Mouse (Mus musculus): Measurements from ENCODE around the gene Pcdh9. TPM values are rescaled to one million over a fixed set of nuclear protein-coding genes. Genes with fewer than 3 reads are reported as not detected.

Pcdh9 gene
- polyA plus RNA-seq, 1 experiment: 0.30 TPM

GRCm38 (mm10) chr14:93463360-93463892 is 427.1 kb downstream of the Pcdh9 start:
- no peaks in the 10 kb centered on the region for H3K27me3 ChIP-seq (replicated peaks; ENCODE audit: control insufficient read depth, insufficient read depth, low read length)
- no peak overlapping the region for H3K27ac ChIP-seq (ENCODE audit: insufficient read depth, low read depth, low read length)
- no peaks in the 10 kb centered on the region for H3K4me1 ChIP-seq (ENCODE audit: control insufficient read depth, insufficient read depth, low read length)
- DNase-seq: no peak
- H3K4me3 ChIP-seq (ENCODE audit: insufficient read depth, low read depth, low read length): no peak overlapping the region
- H3K36me3 ChIP-seq (ENCODE audit: control insufficient read depth, insufficient read depth, low read length): no peaks in the 10 kb centered on the region
- TF ChIP-seq CTCF (conservative IDR thresholded peaks at IDR 0.05; ENCODE audit: insufficient read depth, insufficient read length, low read depth, low read length) (no peak), POLR2A (IDR thresholded peaks at IDR 0.05; ENCODE audit: low read depth, low read length) (no peak)
- 84% methylated on average over 4 of the region's 4 CpGs for WGBS

- no peaks in the 10 kb centered on the region for H3K36me3 ChIP-seq (ENCODE audit: control insufficient read depth, insufficient read depth, low read length)
- 87% methylated on average over 5 of the region's 5 CpGs for WGBS
- TF ChIP-seq CTCF (conservative IDR thresholded peaks at IDR 0.05; ENCODE audit: insufficient read depth, insufficient read length, low read depth, low read length) (no peak), POLR2A (IDR thresholded peaks at IDR 0.05; ENCODE audit: low read depth, low read length) (no peak)
- H3K4me3 ChIP-seq (ENCODE audit: insufficient read depth, low read depth, low read length): no peak overlapping the region
- H3K27ac ChIP-seq (ENCODE audit: insufficient read depth, low read depth, low read length): no peak overlapping the region
- H3K4me1 ChIP-seq (ENCODE audit: control insufficient read depth, insufficient read depth, low read length): no peaks in the 10 kb centered on the region
- H3K27me3 ChIP-seq (replicated peaks; ENCODE audit: control insufficient read depth, insufficient read depth, low read length): no peaks in the 10 kb centered on the region
- no peak for DNase-seq
These were observed 439.4 kb downstream of the Pcdh9 start for GRCm38 (mm10) chr14:93450930-93451665.

- H3K36me3 ChIP-seq (ENCODE audit: control insufficient read depth, insufficient read depth, low read length): no peaks in the 10 kb centered on the region
- H3K27me3 ChIP-seq (replicated peaks; ENCODE audit: control insufficient read depth, insufficient read depth, low read length): no peaks in the 10 kb centered on the region
- H3K4me1 ChIP-seq (ENCODE audit: control insufficient read depth, insufficient read depth, low read length): no peaks in the 10 kb centered on the region
- DNase-seq: no peak
- H3K27ac ChIP-seq (ENCODE audit: insufficient read depth, low read depth, low read length): no peak overlapping the region
- TF ChIP-seq CTCF (conservative IDR thresholded peaks at IDR 0.05; ENCODE audit: insufficient read depth, insufficient read length, low read depth, low read length) (no peak), POLR2A (IDR thresholded peaks at IDR 0.05; ENCODE audit: low read depth, low read length) (no peak)
- no peak overlapping the region for H3K4me3 ChIP-seq (ENCODE audit: insufficient read depth, low read depth, low read length)
- WGBS: 77% methylated on average over 2 of the region's 2 CpGs
These were observed 448.6 kb downstream of the Pcdh9 start for GRCm38 (mm10) chr14:93441852-93442251.

- H3K4me3 ChIP-seq (ENCODE audit: insufficient read depth, low read depth, low read length): no peak overlapping the region
- no peaks in the 10 kb centered on the region for H3K4me1 ChIP-seq (ENCODE audit: control insufficient read depth, insufficient read depth, low read length)
- 55% methylated on average over 1 of the region's 1 CpGs for WGBS
These were observed 453.3 kb downstream of the Pcdh9 start for GRCm38 (mm10) chr14:93437226-93437625.

GRCm38 (mm10) chr14:93416752-93417151 is 473.7 kb downstream of the Pcdh9 start:
- DNase-seq: no peak
- no peak overlapping the region for H3K4me3 ChIP-seq (ENCODE audit: insufficient read depth, low read depth, low read length)

More at GRCm38 (mm10) chr14:93437226-93437625, 453.3 kb downstream of the Pcdh9 start:
- no peak for DNase-seq
- Histone ChIP-seq H3K27me3 (replicated peaks; ENCODE audit: control insufficient read depth, insufficient read depth, low read length) (no peaks in the 10 kb centered on the region), H3K27ac (ENCODE audit: insufficient read depth, low read depth, low read length) (no peak overlapping the region), H3K36me3 (ENCODE audit: control insufficient read depth, insufficient read depth, low read length) (no peaks in the 10 kb centered on the region)
- TF ChIP-seq POLR2A (IDR thresholded peaks at IDR 0.05; ENCODE audit: low read depth, low read length): no peak
- TF ChIP-seq CTCF (conservative IDR thresholded peaks at IDR 0.05; ENCODE audit: insufficient read depth, insufficient read length, low read depth, low read length): no peak

GRCm38 (mm10) chr14:93415496-93415895 is 475.0 kb downstream of the Pcdh9 start:
- no peaks in the 10 kb centered on the region for H3K4me1 ChIP-seq (ENCODE audit: control insufficient read depth, insufficient read depth, low read length)
- H3K27ac ChIP-seq (ENCODE audit: insufficient read depth, low read depth, low read length): no peak overlapping the region
- no peaks in the 10 kb centered on the region for H3K27me3 ChIP-seq (replicated peaks; ENCODE audit: control insufficient read depth, insufficient read depth, low read length)
- DNase-seq: no peak
- 84% methylated on average over 2 of the region's 2 CpGs for WGBS
- TF ChIP-seq CTCF (conservative IDR thresholded peaks at IDR 0.05; ENCODE audit: insufficient read depth, insufficient read length, low read depth, low read length) (no peak), POLR2A (IDR thresholded peaks at IDR 0.05; ENCODE audit: low read depth, low read length) (no peak)
- H3K4me3 ChIP-seq (ENCODE audit: insufficient read depth, low read depth, low read length): no peak overlapping the region
- H3K36me3 ChIP-seq (ENCODE audit: control insufficient read depth, insufficient read depth, low read length): no peaks in the 10 kb centered on the region

More at GRCm38 (mm10) chr14:93416752-93417151, 473.7 kb downstream of the Pcdh9 start:
- H3K36me3 ChIP-seq (ENCODE audit: control insufficient read depth, insufficient read depth, low read length): no peaks in the 10 kb centered on the region
- 56% methylated on average over 3 of the region's 3 CpGs for WGBS
- no peak overlapping the region for H3K27ac ChIP-seq (ENCODE audit: insufficient read depth, low read depth, low read length)
- no peaks in the 10 kb centered on the region for H3K27me3 ChIP-seq (replicated peaks; ENCODE audit: control insufficient read depth, insufficient read depth, low read length)
- no peak for TF ChIP-seq POLR2A (IDR thresholded peaks at IDR 0.05; ENCODE audit: low read depth, low read length)
- no peak for TF ChIP-seq CTCF (conservative IDR thresholded peaks at IDR 0.05; ENCODE audit: insufficient read depth, insufficient read length, low read depth, low read length)
- no peaks in the 10 kb centered on the region for H3K4me1 ChIP-seq (ENCODE audit: control insufficient read depth, insufficient read depth, low read length)

GRCm38 (mm10) chr14:93409314-93409713 is 481.2 kb downstream of the Pcdh9 start:
- 13% methylated on average over 1 of the region's 1 CpGs for WGBS
- no peak overlapping the region for H3K4me3 ChIP-seq (ENCODE audit: insufficient read depth, low read depth, low read length)
- no peak for DNase-seq
- H3K36me3 ChIP-seq (ENCODE audit: control insufficient read depth, insufficient read depth, low read length): no peaks in the 10 kb centered on the region
- TF ChIP-seq CTCF (conservative IDR thresholded peaks at IDR 0.05; ENCODE audit: insufficient read depth, insufficient read length, low read depth, low read length): no peak
- no peak for TF ChIP-seq POLR2A (IDR thresholded peaks at IDR 0.05; ENCODE audit: low read depth, low read length)
- no peaks in the 10 kb centered on the region for H3K4me1 ChIP-seq (ENCODE audit: control insufficient read depth, insufficient read depth, low read length)
- no peaks in the 10 kb centered on the region for H3K27me3 ChIP-seq (replicated peaks; ENCODE audit: control insufficient read depth, insufficient read depth, low read length)
- H3K27ac ChIP-seq (ENCODE audit: insufficient read depth, low read depth, low read length): no peak overlapping the region
